Mouse (Mus musculus): Measurements from ENCODE around the gene Csf3. TPM values are rescaled to one million over a fixed set of nuclear protein-coding genes. Genes with fewer than 3 reads are reported as not detected.

The Csf3 gene
- polyA plus RNA-seq, 1 experiment from 2014 or later = not detected

DNA sequence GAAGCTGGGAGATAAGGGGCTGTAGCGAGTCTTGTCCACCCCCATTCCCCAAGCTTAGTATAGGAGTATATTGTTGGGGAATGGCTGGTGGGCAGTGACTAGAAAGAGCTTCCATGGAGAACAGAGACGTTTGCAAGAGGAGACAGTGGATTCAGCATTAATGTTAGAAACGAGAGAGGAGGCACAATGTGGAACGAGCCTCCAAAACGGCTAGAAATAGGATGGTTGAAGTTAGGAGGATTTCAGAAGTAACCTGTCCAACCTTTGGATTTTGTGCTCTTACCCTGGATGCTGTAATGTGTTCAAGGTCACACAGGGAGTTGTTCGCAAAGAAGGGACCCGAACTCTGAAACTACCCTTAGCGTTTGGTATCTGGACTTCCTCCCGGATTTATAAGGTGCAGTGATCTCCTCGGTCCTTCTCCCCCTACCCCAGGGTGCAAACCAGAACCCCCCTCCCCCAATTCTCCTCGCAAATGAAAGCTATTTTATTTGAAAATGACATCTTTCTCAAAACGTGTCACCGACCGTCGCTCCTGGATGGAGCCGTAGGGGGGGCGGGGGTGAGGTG lies 40.1 kb downstream of the Csf3 start:
- H3K9ac ChIP-seq (ENCODE audit: low read depth, low read length) = peak overlapping the region; percentile 89
- WGBS = under 1% methylated on average over 17 of the region's 17 CpGs
- H3K4me2 ChIP-seq (replicated peaks; ENCODE audit: low read depth, low read length) = peak overlapping the region; percentile 88
- no peaks in the 10 kb centered on the region for H3K9me3 ChIP-seq (ENCODE audit: control insufficient read depth, low read length)
- H3K4me3 ChIP-seq (ENCODE audit: low read length) = peak overlapping the region; percentile 90
- ATAC-seq (ENCODE audit: low FRiP score, low TSS enrichment) = no peak
- H3K4me1 ChIP-seq (ENCODE audit: control insufficient read depth, insufficient read depth, low read length) = peaks cover 45% of the 10 kb centered on the region
- peak overlapping the region; percentile 90 for H3K27ac ChIP-seq (ENCODE audit: low read depth, low read length)
- H3K36me3 ChIP-seq (ENCODE audit: control insufficient read depth, insufficient read depth, low read length) = no peaks in the 10 kb centered on the region
- H3K27me3 ChIP-seq (ENCODE audit: control insufficient read depth, insufficient read depth, low read length) = no peaks in the 10 kb centered on the region

GRCm38 (mm10) chr11:98741622-98742396 lies 40.7 kb downstream of the Csf3 start:
- Histone ChIP-seq H3K27ac (ENCODE audit: low read depth, low read length) (peak overlapping the region; percentile 90), H3K9ac (ENCODE audit: low read depth, low read length) (peak overlapping the region; percentile 89), H3K4me2 (replicated peaks; ENCODE audit: low read depth, low read length) (peak overlapping the region; percentile 88), H3K4me1 (ENCODE audit: control insufficient read depth, insufficient read depth, low read length) (peaks cover 52% of the 10 kb centered on the region), H3K36me3 (ENCODE audit: control insufficient read depth, insufficient read depth, low read length) (no peaks in the 10 kb centered on the region), H3K4me3 (ENCODE audit: low read length) (peak overlapping the region; percentile 90), H3K9me3 (ENCODE audit: control insufficient read depth, low read length) (no peaks in the 10 kb centered on the region), H3K27me3 (ENCODE audit: control insufficient read depth, insufficient read depth, low read length) (no peaks in the 10 kb centered on the region)
- WGBS = 1% methylated on average over 54 of the region's 86 CpGs
- peak; percentile 74 for ATAC-seq (ENCODE audit: low FRiP score, low TSS enrichment)

DNA sequence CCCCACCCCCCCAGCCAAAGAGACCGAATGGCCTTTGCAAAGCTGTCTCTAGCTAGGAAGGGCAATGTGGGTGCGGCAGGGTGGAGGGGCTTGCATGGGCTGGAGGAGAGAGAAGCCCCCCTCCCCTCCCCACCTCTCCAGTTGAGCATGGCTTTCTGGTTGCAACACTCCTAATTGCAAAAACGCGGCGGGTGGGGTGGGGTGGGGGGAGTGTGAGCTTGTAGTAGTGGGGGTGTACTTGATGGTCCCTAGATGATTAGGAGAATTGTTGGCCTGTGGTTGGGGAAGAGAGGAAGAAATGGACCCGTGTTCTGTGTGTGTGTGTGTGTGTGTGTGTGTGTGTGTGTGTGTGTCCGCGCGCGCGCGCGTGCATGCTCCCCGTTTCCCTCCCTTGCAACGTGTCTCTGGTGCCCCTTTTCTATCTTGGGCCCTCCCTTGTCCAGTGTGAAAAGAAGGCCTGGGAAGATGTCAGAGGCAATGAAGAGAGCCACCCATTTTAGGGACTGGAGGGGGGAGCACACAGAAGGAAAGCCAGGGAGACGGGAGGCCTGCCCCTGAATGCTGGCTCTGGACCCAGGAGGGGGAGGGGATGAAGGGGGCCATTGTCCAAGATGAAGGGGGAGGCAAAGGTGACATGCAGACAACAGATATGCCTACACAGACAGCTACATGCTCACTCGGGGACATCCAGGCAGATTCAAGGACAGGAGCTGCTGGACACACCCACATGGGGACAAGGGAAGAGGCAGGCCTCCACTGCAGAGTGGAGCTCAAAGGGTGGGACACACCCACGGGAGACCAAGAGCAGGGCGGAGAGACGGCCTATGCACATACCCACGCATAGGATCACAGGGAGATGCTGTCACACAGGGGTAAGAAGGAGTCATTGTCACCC lies 41.6 kb downstream of the Csf3 start:
- Histone ChIP-seq H3K27ac (ENCODE audit: low read depth, low read length) (peak overlapping the region; percentile 90), H3K9ac (ENCODE audit: low read depth, low read length) (peak overlapping the region; percentile 89), H3K4me2 (replicated peaks; ENCODE audit: low read depth, low read length) (peak overlapping the region; percentile 88), H3K4me3 (ENCODE audit: low read length) (peak overlapping the region; percentile 90), H3K27me3 (ENCODE audit: control insufficient read depth, insufficient read depth, low read length) (no peaks in the 10 kb centered on the region), H3K4me1 (ENCODE audit: control insufficient read depth, insufficient read depth, low read length) (peaks cover 58% of the 10 kb centered on the region), H3K36me3 (ENCODE audit: control insufficient read depth, insufficient read depth, low read length) (no peaks in the 10 kb centered on the region), H3K9me3 (ENCODE audit: control insufficient read depth, low read length) (no peaks in the 10 kb centered on the region)
- WGBS = 2% methylated on average over 21 of the region's 21 CpGs
- no peak for ATAC-seq (ENCODE audit: low FRiP score, low TSS enrichment)

DNA sequence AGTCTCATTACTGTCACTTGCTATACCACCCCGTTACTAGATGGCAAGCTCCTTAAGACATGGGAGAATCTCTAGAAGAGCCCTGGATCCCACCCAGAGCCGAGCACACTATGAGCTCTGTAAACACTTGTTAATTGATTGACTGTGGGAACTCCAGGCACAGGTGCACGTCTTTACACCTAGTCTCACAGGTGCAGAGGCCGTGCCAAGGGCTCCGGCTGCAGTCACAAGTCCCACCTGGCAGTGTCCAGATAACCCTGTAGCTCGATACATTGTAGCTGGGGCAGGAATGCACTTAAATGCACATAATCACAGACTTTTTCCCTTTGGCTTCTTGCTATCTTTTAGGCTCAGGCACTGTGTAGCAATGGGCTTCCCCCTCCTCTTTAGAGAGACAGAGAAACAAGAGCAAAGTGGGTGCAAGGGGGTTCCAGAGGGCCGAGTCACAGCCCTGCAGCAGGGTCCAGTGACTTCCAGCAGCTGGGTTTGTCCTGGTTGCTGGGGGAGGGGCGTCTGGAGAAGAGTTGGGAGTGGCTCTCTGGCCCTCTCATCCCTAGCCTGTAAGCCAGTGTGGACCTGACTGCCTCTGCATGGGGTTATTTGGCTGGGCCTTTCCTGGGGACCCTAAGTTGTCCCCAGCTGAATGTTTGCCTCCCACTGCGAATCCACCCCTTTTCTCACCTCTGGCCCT lies 42.7 kb downstream of the Csf3 start:
- WGBS = 5% methylated on average over 9 of the region's 9 CpGs
- ATAC-seq (ENCODE audit: low FRiP score, low TSS enrichment) = peak; percentile 51

GRCm38 (mm10) chr11:98744456-98745019 lies 43.5 kb downstream of the Csf3 start:
- Histone ChIP-seq H3K4me3 (ENCODE audit: low read length) (peak overlapping the region; percentile 90; the same call in 1 of the 2 replicates), H3K9me3 (ENCODE audit: control insufficient read depth, low read length) (no peaks in the 10 kb centered on the region), H3K4me2 (replicated peaks; ENCODE audit: low read depth, low read length) (peak overlapping the region; percentile 88), H3K4me1 (ENCODE audit: control insufficient read depth, insufficient read depth, low read length) (peaks cover 77% of the 10 kb centered on the region), H3K9ac (ENCODE audit: low read depth, low read length) (peak overlapping the region; percentile 89; the same call in 1 of the 2 replicates), H3K27me3 (ENCODE audit: control insufficient read depth, insufficient read depth, low read length) (no peaks in the 10 kb centered on the region), H3K27ac (ENCODE audit: low read depth, low read length) (peak overlapping the region; percentile 90), H3K36me3 (ENCODE audit: control insufficient read depth, insufficient read depth, low read length) (no peaks in the 10 kb centered on the region)
- WGBS = 29% methylated on average over 7 of the region's 7 CpGs
- no peak for ATAC-seq (ENCODE audit: low FRiP score, low TSS enrichment)

More for the DNA sequence above, 42.7 kb downstream of the Csf3 start:
- H3K4me1 ChIP-seq (ENCODE audit: control insufficient read depth, insufficient read depth, low read length) = peaks cover 70% of the 10 kb centered on the region
- no peaks in the 10 kb centered on the region for H3K27me3 ChIP-seq (ENCODE audit: control insufficient read depth, insufficient read depth, low read length)
- H3K27ac ChIP-seq (ENCODE audit: low read depth, low read length) = peak overlapping the region; percentile 90
- no peaks in the 10 kb centered on the region for H3K36me3 ChIP-seq (ENCODE audit: control insufficient read depth, insufficient read depth, low read length)
- H3K9me3 ChIP-seq (ENCODE audit: control insufficient read depth, low read length) = no peaks in the 10 kb centered on the region
- peak overlapping the region; percentile 88 for H3K4me2 ChIP-seq (replicated peaks; ENCODE audit: low read depth, low read length)
- H3K4me3 ChIP-seq (ENCODE audit: low read length) = peak overlapping the region; percentile 90
- peak overlapping the region; percentile 89; the same call in 1 of the 2 replicates for H3K9ac ChIP-seq (ENCODE audit: low read depth, low read length)

- no peaks in the 10 kb centered on the region for H3K27me3 ChIP-seq (ENCODE audit: control insufficient read depth, insufficient read depth, low read length)
Observed at GRCm38 (mm10) chr11:98745932-98746853, 45.1 kb downstream of the Csf3 start.

GRCm38 (mm10) chr11:98746855-98747693 lies 46.0 kb downstream of the Csf3 start:
- H3K9me3 ChIP-seq (ENCODE audit: control insufficient read depth, low read length) = no peaks in the 10 kb centered on the region
- peak overlapping the region; percentile 19; the same call in 1 of the 2 replicates for H3K4me3 ChIP-seq (ENCODE audit: low read length)
- H3K4me2 ChIP-seq (replicated peaks; ENCODE audit: low read depth, low read length) = peak overlapping the region; percentile 38
- H3K27me3 ChIP-seq (ENCODE audit: control insufficient read depth, insufficient read depth, low read length) = no peaks in the 10 kb centered on the region
- H3K27ac ChIP-seq (ENCODE audit: low read depth, low read length) = peak overlapping the region; percentile 55; the same call in 1 of the 2 replicates
- WGBS = 4% methylated on average over 19 of the region's 19 CpGs
- ATAC-seq (ENCODE audit: low FRiP score, low TSS enrichment) = peak; percentile 48; the same call in 1 of the 2 replicates
- H3K36me3 ChIP-seq (ENCODE audit: control insufficient read depth, insufficient read depth, low read length) = no peaks in the 10 kb centered on the region
- peaks cover 92% of the 10 kb centered on the region for H3K4me1 ChIP-seq (ENCODE audit: control insufficient read depth, insufficient read depth, low read length)
- peak overlapping the region; percentile 34; the same call in 1 of the 2 replicates for H3K9ac ChIP-seq (ENCODE audit: low read depth, low read length)

More at GRCm38 (mm10) chr11:98745932-98746853, 45.1 kb downstream of the Csf3 start:
- Histone ChIP-seq H3K36me3 (ENCODE audit: control insufficient read depth, insufficient read depth, low read length) (no peaks in the 10 kb centered on the region), H3K9me3 (ENCODE audit: control insufficient read depth, low read length) (no peaks in the 10 kb centered on the region), H3K9ac (ENCODE audit: low read depth, low read length) (peak overlapping the region; percentile 13; the same call in 1 of the 2 replicates), H3K4me3 (ENCODE audit: low read length) (no peak overlapping the region), H3K4me2 (replicated peaks; ENCODE audit: low read depth, low read length) (0 out of 2 replicates have a peak overlapping the region, but pooled peaks have one; percentile 5), H3K4me1 (ENCODE audit: control insufficient read depth, insufficient read depth, low read length) (peaks cover 83% of the 10 kb centered on the region), H3K27ac (ENCODE audit: low read depth, low read length) (peak overlapping the region; percentile 59; the same call in 1 of the 2 replicates)
- WGBS = 41% methylated on average over 12 of the region's 12 CpGs
- ATAC-seq (ENCODE audit: low FRiP score, low TSS enrichment) = no peak

All from kidney, embryonic 14.5 days (tissue).